Mouse (Mus musculus) bone marrow macrophage, adult 2 months (primary cell): ENCODE measurements around the gene Hoxd12.

Experiments used
- CTCF ChIP-seq: IDR thresholded peaks from 2 replicates; pipeline ENCODE4 v1.5.1; 2012; ENCODE audit warnings: low read depth, mild to moderate bottlenecking, low read length, moderate library complexity
- POLR2A ChIP-seq: IDR thresholded peaks from 2 replicates; pipeline ENCODE4 v1.6.1; 2012; ENCODE audit warnings: mild to moderate bottlenecking, low read depth, low read length, borderline replicate concordance

DNA sequence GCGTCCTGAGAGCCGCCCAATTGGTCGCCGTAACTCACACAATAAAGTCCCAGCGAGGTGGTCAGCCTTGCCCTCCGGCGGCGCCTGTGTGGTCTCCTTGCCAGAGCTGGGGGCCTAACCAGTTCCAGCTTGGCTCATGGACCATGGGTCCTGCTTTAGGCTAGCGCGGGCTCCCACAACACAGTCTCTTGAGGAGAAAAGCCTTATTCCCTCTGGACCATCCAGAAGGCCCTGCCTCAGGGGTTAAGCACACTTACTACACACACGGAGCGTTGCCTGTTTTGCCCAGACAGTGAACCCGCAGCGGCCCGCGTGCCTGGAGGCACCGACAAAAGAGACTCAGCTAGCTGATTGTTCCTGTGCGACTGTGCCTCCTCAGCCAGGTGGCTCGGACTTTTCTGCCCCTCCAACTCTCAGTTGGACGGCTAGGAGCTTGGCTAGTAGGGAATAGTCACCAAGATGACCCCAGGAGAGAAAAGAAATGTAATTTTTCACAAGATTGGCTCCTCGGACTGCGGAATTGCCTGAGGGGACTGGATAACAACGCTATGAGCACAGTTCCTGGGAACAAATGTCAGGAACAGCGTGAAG lies 883 bp upstream of the Hoxd12 start:
- TF ChIP-seq POLR2A = no peak
- no peak for TF ChIP-seq CTCF
